ENCODE assay signal across 8 mouse cellular contexts in genomic region chr11:73014831-73015344, GRCm38 (mm10). TPM values are rescaled to one million over a fixed set of nuclear protein-coding genes. Genes with fewer than 3 reads are reported as not detected.
DNase-seq lines count a peak whose midpoint lies in the region; TF ChIP-seq lines count a peak whose summit lies in the region.

No protein-coding gene starts in this region.

- intact Hi-C loops in gastrocnemius, adult 2 months (cut with DNase I), result no loop called here

- no peak for TF ChIP-seq CTCF in gastrocnemius, adult 2 months (IDR thresholded peaks at IDR 0.05)

- H3K27ac ChIP-seq in gastrocnemius, adult 2 months, result peak overlapping the region; percentile 62

- no peak overlapping the region for H3K4me3 ChIP-seq in gastrocnemius, adult 2 months

- DNase-seq in gastrocnemius, adult 2 months, result peak; percentile 59
- no peak for DNase-seq in gastrocnemius, adult 18-20 months (ENCODE audit: low spot score)
- peak; percentile 76 for DNase-seq in right cerebral cortex, adult 18-20 months
- no peak for DNase-seq in right cerebral cortex, postnatal 4 days
- DNase-seq in layer of hippocampus, postnatal 10 days (ENCODE audit: low spot score in 2 of 2), result peak; percentile 58 to 60
- DNase-seq in thymus, postnatal 25 days, result peak; percentile 74
- no peak for DNase-seq in spleen, postnatal 4 days (ENCODE audit: low spot score in 2 of 2)
- DNase-seq in yolk sac, embryonic 10.5 days (ENCODE audit: low spot score), result no peak

RNA-seq across cellular contexts. Expression of gene Camkk1, which starts 3.9 kb away (rescaled TPM):
- under 1 TPM; 0.43 to 0.89 TPM for total RNA-seq in gastrocnemius, adult 2 months (2021)
- total RNA-seq in gastrocnemius, adult 18-20 months (2021), result under 1 TPM; 0.55 to 0.64 TPM
- 10 to 100 TPM; 51.5 to 55.1 TPM for total RNA-seq in layer of hippocampus, postnatal 10 days (2021)

RNA-seq across cellular contexts. Expression of gene P2rx1, which starts 16.0 kb away (rescaled TPM):
- under 1 TPM; 0.15 to 0.56 TPM for total RNA-seq in gastrocnemius, adult 2 months (2021)
- under 1 TPM; 0.62 to 0.78 TPM for total RNA-seq in gastrocnemius, adult 18-20 months (2021)
- total RNA-seq in layer of hippocampus, postnatal 10 days (2021), result under 1 TPM; 0.78 to 0.96 TPM

RNA-seq across cellular contexts. Expression of gene Ncbp3, which starts 32.7 kb away (rescaled TPM):
- total RNA-seq in gastrocnemius, adult 2 months (2021), result 1 to 10 TPM; 3.2 to 3.9 TPM
- total RNA-seq in gastrocnemius, adult 18-20 months (2021), result 1 to 10 TPM; 2.3 to 2.4 TPM
- 1 to 10 TPM; 9.5 to 10.0 TPM for total RNA-seq in layer of hippocampus, postnatal 10 days (2021)

RNA-seq across cellular contexts. Expression of gene Atp2a3, which starts 53.9 kb away (rescaled TPM):
- 1 to 10 TPM; 5.1 to 6.2 TPM for total RNA-seq in gastrocnemius, adult 2 months (2021)
- 1 to 10 TPM; 4.3 to 6.0 TPM for total RNA-seq in gastrocnemius, adult 18-20 months (2021)
- 1 to 10 TPM; 5.8 to 7.6 TPM for total RNA-seq in layer of hippocampus, postnatal 10 days (2021)

Comparison
In these comparisons a context has a peak if more than half of its experiments do, and no peak if none do; other contexts are left out.
1. DNase-seq: peak in gastrocnemius, adult 2 months (single experiment), right cerebral cortex, adult 18-20 months (single experiment), layer of hippocampus, postnatal 10 days (2 of 2) and thymus, postnatal 25 days (single experiment); none in gastrocnemius, adult 18-20 months (single experiment), right cerebral cortex, postnatal 4 days (single experiment), spleen, postnatal 4 days (0 of 2) and yolk sac, embryonic 10.5 days (single experiment).
2. RNA of gene Camkk1, which starts 3.9 kb away (total RNA-seq): 51.5 to 55.1 TPM in layer of hippocampus, postnatal 10 days; 0.43 to 0.89 TPM in gastrocnemius, adult 2 months and 0.55 to 0.64 TPM in gastrocnemius, adult 18-20 months; every median in the first group is over 10 times any median in the second.